Mouse (Mus musculus): Measurements from ENCODE around the gene Scrg1. TPM values are rescaled to one million over a fixed set of nuclear protein-coding genes. Genes with fewer than 3 reads are reported as not detected.
A peak's percentile ranks its signal among the peaks of the same experiment; 100 is the strongest.
"Not testable (repeated sequence)": the region's sequence is repeated elsewhere in the genome, so short reads cannot be mapped to it uniquely, and the experiment has no call there.

The Scrg1 gene
- polyA plus RNA-seq, 1 experiment: not detected

DNA sequence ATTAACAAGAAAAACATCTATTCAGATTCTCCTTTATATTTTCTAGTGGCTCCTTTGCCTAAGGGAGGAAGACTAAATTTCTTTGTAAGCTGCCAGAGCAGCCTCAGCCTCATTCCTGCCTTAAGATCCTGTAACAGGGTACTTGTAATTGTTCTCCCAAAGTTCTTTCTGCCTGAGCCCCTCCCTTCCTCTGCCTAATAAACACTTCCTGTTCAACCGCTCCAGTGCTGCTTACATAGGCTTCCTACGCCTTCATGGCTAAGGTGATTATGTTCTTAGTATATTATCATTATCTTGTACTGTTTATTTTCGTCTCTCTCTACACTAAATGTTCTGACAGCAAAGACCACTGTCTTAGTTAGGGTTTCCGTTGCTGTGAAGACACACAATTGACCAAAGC lies 52.9 kb downstream of the Scrg1 start:
- DNase-seq (ENCODE audit: low read depth): no peak

DNA sequence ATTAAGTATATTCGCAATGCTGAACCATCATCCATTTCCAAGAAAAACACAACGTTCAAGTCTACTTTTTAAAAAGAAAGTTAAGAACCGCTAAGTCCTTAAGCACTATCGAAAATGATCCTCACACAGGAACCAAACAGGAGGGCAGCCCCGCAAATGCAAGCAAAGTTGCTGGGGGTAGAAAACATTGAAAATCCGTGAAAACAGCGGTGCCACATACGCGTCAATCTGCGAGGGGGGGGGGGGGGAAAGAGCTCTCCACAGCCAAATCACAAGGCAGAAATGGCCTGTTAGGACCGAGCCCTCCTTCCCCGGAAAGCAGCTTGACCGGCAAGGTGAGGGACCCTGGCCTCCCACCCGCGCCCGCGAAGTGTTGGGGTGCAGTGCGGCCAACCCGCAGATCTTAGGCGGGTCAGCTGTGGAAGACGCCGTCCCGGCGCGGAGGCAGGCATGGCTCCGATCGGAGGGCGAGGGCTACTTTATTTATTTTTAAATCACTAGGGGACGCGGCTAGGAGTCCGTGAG lies 55.1 kb downstream of the Scrg1 start:
- no peak for DNase-seq (ENCODE audit: low read depth)

DNA sequence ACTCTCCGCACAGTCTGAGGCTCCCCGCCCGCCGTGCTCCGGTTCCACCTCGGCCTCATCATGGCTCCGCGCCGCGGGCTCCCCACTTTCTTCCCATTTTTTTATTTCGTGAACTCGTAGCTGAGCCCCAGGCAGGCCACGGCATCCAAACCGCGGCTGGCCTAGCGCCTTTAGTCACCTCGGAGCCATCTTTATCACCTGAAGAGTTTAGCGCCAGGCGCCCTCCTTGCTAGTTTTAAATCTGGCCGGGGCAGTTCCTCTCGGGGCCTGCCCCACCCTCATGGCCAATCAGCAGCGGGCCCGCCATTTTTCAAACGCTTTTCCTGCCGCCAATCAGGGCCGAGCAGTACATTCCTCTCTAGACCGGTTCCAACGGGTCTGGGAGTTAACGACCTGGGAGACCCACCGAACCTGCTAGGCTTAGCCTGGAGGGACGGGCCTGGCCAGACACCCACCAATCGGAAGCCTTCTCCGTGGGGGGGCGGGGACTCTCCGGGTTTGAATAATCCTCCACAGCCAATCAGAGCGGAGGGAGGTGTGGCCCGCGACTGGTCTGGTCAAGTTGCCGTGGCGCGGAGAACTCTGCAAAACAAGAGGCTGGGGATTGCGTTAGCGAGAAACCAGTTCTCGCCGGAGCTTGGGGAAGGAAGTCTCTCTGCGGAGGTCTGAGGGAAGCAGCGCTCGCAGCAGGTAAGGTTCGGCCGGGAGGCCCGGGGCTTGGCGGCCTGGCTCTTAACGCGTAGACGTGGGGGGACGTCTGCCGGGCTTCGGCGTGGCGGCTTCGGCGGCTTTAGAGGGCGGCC lies 55.8 kb downstream of the Scrg1 start, which contains the start of gene Hmgb2:
Hmgb2 (plus strand) TSS at position 592 of the 803 bp plus-strand sequence.
- peak; percentile 96 for DNase-seq (ENCODE audit: low read depth)

DNA sequence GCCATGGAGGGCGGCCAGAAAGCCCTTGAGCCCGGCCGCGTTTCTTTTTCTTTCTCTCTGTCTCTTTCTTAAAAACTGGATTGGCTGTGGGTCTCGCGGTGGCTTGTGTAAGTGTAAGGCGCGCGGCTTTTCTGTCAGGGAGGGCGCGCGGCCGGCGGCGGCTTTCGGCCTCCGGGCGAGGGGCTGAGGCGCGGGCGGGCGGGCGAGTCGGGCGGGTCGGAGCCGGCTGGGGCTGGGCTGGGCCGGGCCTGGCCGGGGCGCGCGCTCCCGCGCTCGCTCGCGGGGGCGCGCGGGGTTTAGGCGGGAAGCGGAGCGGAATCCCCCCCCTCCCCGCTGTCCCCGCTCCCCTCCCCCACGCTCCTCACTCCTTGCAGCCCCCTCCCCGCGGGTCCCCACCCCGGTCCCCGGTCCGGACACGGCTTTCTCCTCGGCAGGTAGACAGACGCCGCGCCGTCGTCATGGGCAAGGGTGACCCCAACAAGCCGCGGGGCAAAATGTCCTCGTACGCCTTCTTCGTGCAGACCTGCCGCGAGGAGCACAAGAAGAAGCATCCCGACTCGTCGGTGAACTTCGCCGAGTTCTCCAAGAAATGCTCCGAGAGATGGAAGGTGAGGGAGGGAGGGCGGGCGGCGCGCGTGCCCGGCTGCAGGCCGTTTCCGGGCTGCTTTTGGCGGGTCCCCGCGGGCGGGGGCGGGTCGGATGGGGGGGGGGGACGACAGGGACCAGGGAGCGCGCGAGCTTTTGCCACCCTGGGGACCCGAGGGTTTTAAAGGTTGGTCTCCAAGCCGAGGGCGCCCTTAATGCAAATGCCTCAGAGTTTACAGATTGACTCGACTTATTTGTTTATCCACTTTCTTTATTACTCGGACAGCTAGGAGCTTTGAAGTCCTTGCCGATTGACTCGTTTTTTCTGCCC lies 56.7 kb downstream of the Scrg1 start:
- no peak for DNase-seq (ENCODE audit: low read depth)

DNA sequence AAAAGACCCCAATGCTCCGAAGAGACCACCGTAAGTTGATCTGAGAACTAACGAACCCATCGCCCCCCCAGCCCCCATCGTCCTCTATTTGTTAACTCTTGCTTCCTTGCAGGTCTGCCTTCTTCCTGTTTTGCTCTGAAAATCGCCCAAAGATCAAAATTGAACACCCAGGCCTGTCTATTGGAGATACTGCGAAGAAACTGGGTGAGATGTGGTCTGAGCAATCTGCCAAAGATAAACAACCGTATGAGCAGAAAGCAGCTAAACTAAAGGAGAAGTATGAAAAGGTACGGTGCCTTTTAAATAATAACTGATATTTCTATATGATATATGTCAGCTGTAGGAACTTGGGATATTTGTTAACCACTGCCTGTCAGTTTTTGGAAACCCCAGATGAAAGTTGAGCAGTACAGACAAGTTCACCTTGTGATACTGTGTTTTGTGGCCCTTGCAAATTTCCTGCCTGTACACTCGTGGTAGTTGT lies 57.5 kb downstream of the Scrg1 start:
- not testable (repeated sequence) for DNase-seq (ENCODE audit: low read depth)

DNA sequence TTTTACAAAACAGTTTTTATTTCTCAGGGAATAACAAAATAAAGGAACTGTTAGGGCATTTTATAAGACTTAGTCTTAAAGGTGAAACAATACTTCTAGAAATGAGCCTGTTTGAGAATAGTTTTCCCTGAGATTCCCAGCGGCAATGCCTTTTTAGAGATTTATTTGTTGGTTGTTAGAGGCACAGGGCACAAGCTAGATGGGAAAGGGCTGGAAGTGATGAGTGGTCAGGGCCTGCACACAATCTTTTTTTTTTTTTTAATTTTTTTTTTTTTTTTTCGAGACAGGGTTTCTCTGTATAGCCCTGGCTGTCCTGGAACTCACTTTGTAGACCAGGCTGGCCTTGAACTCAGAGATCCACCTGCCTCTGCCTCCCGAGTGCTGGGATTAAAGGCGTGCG lies 61.0 kb downstream of the Scrg1 start:
- DNase-seq (ENCODE audit: low read depth): not testable (repeated sequence)

DNA sequence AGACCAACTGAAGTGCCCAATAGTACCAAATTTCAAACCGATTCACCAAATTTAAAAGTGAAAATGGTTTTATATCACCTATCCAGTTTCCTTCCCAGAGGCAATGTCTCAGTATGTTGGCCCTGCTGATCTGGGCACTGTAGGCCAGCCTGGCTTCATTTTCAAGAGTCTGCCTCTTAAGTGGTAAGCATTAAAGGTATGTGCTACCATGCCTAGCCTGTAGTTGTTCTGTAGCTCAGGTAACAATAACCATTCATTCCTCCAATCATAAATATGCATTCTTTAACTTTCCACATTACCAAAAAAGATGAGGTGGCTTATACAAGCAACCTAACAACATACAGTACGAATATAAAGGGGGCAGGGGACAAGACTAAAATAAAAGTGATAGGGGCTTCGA lies 62.0 kb downstream of the Scrg1 start:
- no peak for DNase-seq (ENCODE audit: low read depth)

DNA sequence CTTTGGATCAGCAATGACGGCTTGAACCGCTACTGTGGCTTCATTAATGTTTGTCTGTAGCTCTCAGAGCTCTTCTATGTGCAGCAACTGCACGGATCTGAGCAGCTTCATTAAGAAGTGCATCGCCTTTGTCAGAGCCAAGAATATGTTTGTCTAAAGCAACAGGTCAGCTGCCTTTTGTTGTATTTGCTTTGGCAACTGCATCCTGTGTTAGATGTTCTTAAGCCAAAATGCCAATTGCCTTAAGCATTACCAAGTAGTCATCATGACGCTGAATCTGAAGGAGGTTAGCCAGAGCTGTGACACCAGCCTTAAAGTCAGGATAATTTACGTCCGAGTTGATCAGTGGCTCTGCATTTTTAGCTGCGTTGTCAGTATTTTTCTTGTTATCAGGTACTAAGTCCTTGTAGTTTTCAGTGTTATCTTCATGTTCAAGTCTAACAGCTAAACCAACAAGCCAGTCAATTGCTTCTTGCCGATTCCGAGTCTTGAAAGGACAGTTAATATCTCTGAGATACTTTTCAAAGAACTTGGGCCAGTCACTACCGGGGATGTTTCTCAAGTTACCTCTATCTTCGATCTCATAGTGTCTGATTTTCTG lies 64.6 kb downstream of the Scrg1 start:
- DNase-seq (ENCODE audit: low read depth): peak; percentile 36

Other genes with a start within 250 kb of the Scrg1 start
- 0.32 and 0.45 TPM in 2 replicates for gene Hand2, start 134.9 kb upstream of the Scrg1 start, polyA plus RNA-seq (2012; rRNA removed)
- 2.2 and 2.9 TPM in 2 replicates for gene Sap30, start 31.9 kb downstream of the Scrg1 start, polyA plus RNA-seq (2012; rRNA removed)
- 2.9 and 5.8 TPM in 2 replicates for gene Hmgb2, start 56.0 kb downstream of the Scrg1 start, polyA plus RNA-seq (2012; rRNA removed)
- gene Galnt7, start 197.1 kb downstream of the Scrg1 start, polyA plus RNA-seq (2012; rRNA removed): 4.7 and 5.6 TPM in 2 replicates